Mouse (Mus musculus) forebrain, embryonic 16.5 days (tissue): ENCODE data around the gene Olfr263. TPM values are rescaled to one million over a fixed set of nuclear protein-coding genes. Genes with fewer than 3 reads are reported as not detected.
A peak's percentile ranks its signal among the peaks of the same experiment; 100 is the strongest.
"Not testable (repeated sequence)": the region's sequence is repeated elsewhere in the genome, so short reads cannot be mapped to it uniquely, and the experiment has no call there.

Experiments used
- ATAC-seq: fragments of 200-750 bp; cut with Nextera tagmentation; 2 replicates; pipeline ENCODE4 v1.8.0; 2017; ENCODE audit warnings: mild to moderate bottlenecking, moderate library complexity
- H3K27ac ChIP-seq: fragments of 300-500 bp; sonication (generic); 2 replicates; pipeline ENCODE4 v1.5.1; 2014; ENCODE audit warnings: low read length, control low read depth
- H3K27me3 ChIP-seq: fragments of 300-500 bp; sonication (generic); replicated peaks from 2 replicates; pipeline ENCODE4 v1.6.1; 2014; ENCODE audit warnings: low read length; ENCODE audit not compliant: control insufficient read depth, insufficient read depth
- H3K36me3 ChIP-seq: fragments of 300-500 bp; sonication (generic); 2 replicates; pipeline ENCODE4 v1.6.1; 2014; ENCODE audit not compliant: control insufficient read depth, insufficient read depth
- H3K4me1 ChIP-seq: fragments of 300-500 bp; sonication (generic); replicated peaks from 2 replicates; pipeline ENCODE4 v1.6.1; 2014; ENCODE audit warnings: low read length; ENCODE audit not compliant: control insufficient read depth, insufficient read depth
- H3K4me2 ChIP-seq: fragments of 300-500 bp; sonication (generic); 2 replicates; pipeline ENCODE4 v1.6.1; 2014; ENCODE audit warnings: mild to moderate bottlenecking, low read length, control low read depth
- H3K4me3 ChIP-seq: fragments of 300-500 bp; sonication (generic); replicated peaks from 2 replicates; pipeline ENCODE4 v1.5.1; 2014; ENCODE audit warnings: mild to moderate bottlenecking, low read length, control low read depth
- H3K9ac ChIP-seq: fragments of 300-500 bp; sonication (generic); replicated peaks from 2 replicates; pipeline ENCODE4 v1.6.1; 2014; ENCODE audit warnings: low read depth, low read length, control low read depth
- H3K9me3 ChIP-seq: fragments of 300-500 bp; sonication (generic); 2 replicates; pipeline ENCODE4 v1.6.1; 2016; ENCODE audit warnings: low read length; ENCODE audit not compliant: control insufficient read depth
- WGBS: fragments of 180-500 bp; shearing (Covaris S2); extraction: QIAGEN DNeasy Blood & Tissue Kit; methylation state at CpG from one replicate; pipeline ENCODE4 v1.1.7; 2014; 5-methylcytosine and 5-hydroxymethylcytosine counted together
- polyA plus RNA-seq: library from polyadenylated mRNA; unstranded; fragments of >200 nt; fragmentation: Nextera tagmentation; extraction: Ambion mirVana; gene quantifications from 2 replicates; pipeline ENCODE4 v1.2.1, GENCODE M21; 2015

Gene Olfr263
- not detected in 2 replicates for polyA plus RNA-seq

DNA sequence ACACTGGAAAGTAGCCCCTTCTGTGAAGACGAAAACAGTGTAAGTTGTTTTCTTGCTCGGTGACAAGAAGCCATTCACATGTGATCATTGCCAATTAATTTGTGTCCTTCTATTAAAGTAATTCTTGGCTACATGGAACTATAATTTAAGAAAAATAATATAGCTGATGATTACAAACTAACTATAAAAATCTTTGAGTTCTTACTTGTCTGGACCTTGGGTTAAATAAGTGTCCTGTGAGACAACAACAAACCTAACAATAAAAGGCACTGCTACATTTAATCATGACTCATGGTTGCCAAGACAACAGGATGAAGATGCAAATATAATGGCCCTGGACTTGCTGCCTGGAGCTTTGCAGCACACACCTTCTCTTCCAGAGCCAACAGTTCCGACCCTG is at the start of gene Olfr263:
Gene Olfr263 (plus strand): TSS at position 301 of the 400 bp plus-strand sequence.
- not testable (repeated sequence) for H3K9me3 ChIP-seq, H3K4me3 ChIP-seq, H3K4me2 ChIP-seq, H3K36me3 ChIP-seq, H3K27me3 ChIP-seq, H3K4me1 ChIP-seq, H3K9ac ChIP-seq, H3K27ac ChIP-seq, ATAC-seq
- 67% methylated on average over 3 of the region's 3 CpGs for WGBS

DNA sequence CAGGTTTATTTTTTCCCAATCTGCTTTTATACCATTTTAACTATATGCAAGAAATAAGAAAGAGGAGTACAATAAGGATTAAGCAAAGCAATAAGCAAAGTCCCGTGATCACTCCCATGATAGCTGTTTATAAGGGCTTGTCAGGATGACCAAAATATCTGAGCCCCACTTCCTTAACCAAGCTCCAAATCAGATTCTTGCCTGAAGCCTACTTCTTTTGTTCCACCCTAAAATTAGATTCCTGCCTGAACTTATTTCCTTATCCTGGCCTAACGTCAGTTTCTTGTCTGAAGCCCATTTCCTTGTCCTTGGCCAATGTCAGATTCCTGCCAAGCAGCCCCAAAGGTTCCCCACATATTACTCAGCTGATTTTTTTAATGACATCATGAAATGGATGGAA is 46.8 kb upstream of the Olfr263 start:
- Histone ChIP-seq H3K27ac (no peak overlapping the region), H3K4me3 (no peak overlapping the region), H3K9ac (no peak overlapping the region), H3K36me3 (no peaks in the 10 kb centered on the region), H3K9me3 (no peaks in the 10 kb centered on the region; the same call in 1 of the 2 replicates), H3K27me3 (no peaks in the 10 kb centered on the region), H3K4me1 (no peaks in the 10 kb centered on the region), H3K4me2 (no peak overlapping the region)
- 70% methylated on average over 2 of the region's 2 CpGs for WGBS
- no peak for ATAC-seq

DNA sequence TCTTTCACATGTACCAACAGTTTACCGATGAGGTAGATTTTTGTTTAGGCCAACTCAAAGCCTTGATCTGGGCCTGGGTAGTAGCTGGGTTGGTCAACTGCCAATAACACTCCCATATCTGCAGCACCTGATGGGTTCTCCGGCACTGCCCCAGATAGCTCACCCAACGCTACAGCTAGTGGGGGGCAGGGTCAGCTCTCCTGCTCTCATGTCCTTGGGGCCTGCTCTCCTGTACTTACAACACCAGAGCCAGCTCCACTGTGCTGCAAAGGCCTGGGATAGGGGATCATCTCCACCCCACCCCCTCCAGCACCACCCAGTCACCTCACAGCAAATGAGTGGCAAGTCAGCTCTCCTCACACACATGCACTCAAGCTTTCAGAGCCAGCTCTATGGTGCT is 19.7 kb upstream of the Olfr263 start:
- Histone ChIP-seq H3K27ac (no peak overlapping the region), H3K9ac (no peak overlapping the region), H3K4me3 (no peak overlapping the region), H3K4me2 (no peak overlapping the region), H3K4me1 (no peaks in the 10 kb centered on the region), H3K36me3 (no peaks in the 10 kb centered on the region), H3K27me3 (no peaks in the 10 kb centered on the region), H3K9me3 (no peaks in the 10 kb centered on the region)
- ATAC-seq: no peak
- WGBS: 95% methylated on average over 3 of the region's 3 CpGs

DNA sequence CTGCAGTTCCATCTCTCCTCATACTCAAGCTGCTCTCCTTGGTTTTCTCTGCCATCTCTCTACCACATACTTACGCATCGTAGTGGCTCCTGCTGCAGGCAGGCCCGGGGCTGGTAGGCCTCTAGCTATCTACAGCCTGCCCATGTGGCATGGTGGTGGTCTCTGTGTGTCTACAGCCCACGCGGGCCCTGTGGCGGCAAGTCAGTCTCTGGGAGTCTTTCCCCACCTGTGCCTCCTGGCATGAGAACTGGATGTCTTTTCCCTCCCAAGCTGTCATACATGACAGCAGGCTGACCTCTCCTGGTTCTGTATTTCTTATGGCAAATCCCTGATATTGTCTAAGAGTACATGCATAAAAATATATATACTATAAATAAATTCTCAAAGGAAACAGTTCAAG is 19.0 kb upstream of the Olfr263 start:
- WGBS: 95% methylated on average over 6 of the region's 6 CpGs
- no peaks in the 10 kb centered on the region for H3K36me3 ChIP-seq
- H3K9ac ChIP-seq: no peak overlapping the region
- H3K4me3 ChIP-seq: no peak overlapping the region
- H3K27ac ChIP-seq: no peak overlapping the region
- no peak for ATAC-seq
- H3K4me2 ChIP-seq: no peak overlapping the region
- no peaks in the 10 kb centered on the region for H3K9me3 ChIP-seq
- H3K4me1 ChIP-seq: no peaks in the 10 kb centered on the region
- no peaks in the 10 kb centered on the region for H3K27me3 ChIP-seq

DNA sequence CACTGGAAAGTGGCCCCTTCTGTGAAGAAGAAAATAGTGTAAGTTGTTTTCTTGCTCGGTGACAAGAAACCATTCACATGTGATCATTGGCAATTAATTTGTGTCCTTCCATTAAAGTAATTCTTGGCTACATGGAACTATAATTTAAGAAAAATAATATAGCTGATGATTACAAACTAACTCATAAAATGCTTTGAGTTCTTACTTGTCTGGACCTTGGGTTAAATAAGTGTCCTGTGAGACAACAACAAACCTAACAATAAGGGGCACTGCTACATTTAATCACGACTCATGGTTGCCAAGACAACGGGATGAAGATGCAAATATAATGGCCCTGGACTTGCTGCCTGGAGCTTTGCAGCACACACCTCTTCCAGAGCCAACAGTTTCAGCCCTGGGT is 18.3 kb upstream of the Olfr263 start, which contains the start of gene Olfr1369-ps1:
Gene Olfr1369-ps1 (plus strand): TSS at position 301 of the 400 bp plus-strand sequence.
- not testable (repeated sequence) for H3K4me2 ChIP-seq, H3K36me3 ChIP-seq, ATAC-seq, H3K9me3 ChIP-seq, H3K27ac ChIP-seq, H3K4me3 ChIP-seq, H3K27me3 ChIP-seq, H3K4me1 ChIP-seq, H3K9ac ChIP-seq
- 59% methylated on average over 3 of the region's 3 CpGs for WGBS

- no peaks in the 10 kb centered on the region for H3K27me3 ChIP-seq
- no peaks in the 10 kb centered on the region for H3K36me3 ChIP-seq
- H3K9me3 ChIP-seq: no peaks in the 10 kb centered on the region
- H3K4me1 ChIP-seq: no peaks in the 10 kb centered on the region
- no peak overlapping the region for H3K4me3 ChIP-seq
- no peak overlapping the region for H3K27ac ChIP-seq
- no peak for ATAC-seq
- H3K9ac ChIP-seq: no peak overlapping the region
- H3K4me2 ChIP-seq: no peak overlapping the region
- 92% methylated on average over 4 of the region's 4 CpGs for whole genome bisulfite sequencing
Measured at GRCm38 (mm10) chr13:21114121-21114520, 15.3 kb upstream of the Olfr263 start.

GRCm38 (mm10) chr13:21142421-21142820 is 13.0 kb downstream of the Olfr263 start:
- H3K36me3 ChIP-seq: no peaks in the 10 kb centered on the region
- H3K4me3 ChIP-seq: no peak overlapping the region
- H3K27ac ChIP-seq: no peak overlapping the region
- ATAC-seq: no peak
- H3K4me1 ChIP-seq: no peaks in the 10 kb centered on the region
- H3K9ac ChIP-seq: no peak overlapping the region
- H3K9me3 ChIP-seq: no peaks in the 10 kb centered on the region
- H3K27me3 ChIP-seq: no peaks in the 10 kb centered on the region
- 50% methylated on average over 8 of the region's 8 CpGs for WGBS
- H3K4me2 ChIP-seq: no peak overlapping the region

GRCm38 (mm10) chr13:21145767-21146166 is 16.3 kb downstream of the Olfr263 start, which contains the start of gene Olfr1368:
TSS of gene Olfr1368 (minus strand) at chr13:21145867.
- ATAC-seq: no peak
- H3K36me3 ChIP-seq: no peaks in the 10 kb centered on the region
- no peaks in the 10 kb centered on the region for H3K4me1 ChIP-seq
- no peak within 1 kb of the TSS for H3K9ac ChIP-seq
- H3K27ac ChIP-seq: no peak within 1 kb of the TSS
- no peak within 1 kb of the TSS for H3K4me3 ChIP-seq
- H3K9me3 ChIP-seq: no peaks in the 10 kb centered on the region
- no peak within 1 kb of the TSS for H3K4me2 ChIP-seq
- H3K27me3 ChIP-seq: no peaks in the 10 kb centered on the region
- 74% methylated on average over 4 of the region's 4 CpGs for WGBS

DNA sequence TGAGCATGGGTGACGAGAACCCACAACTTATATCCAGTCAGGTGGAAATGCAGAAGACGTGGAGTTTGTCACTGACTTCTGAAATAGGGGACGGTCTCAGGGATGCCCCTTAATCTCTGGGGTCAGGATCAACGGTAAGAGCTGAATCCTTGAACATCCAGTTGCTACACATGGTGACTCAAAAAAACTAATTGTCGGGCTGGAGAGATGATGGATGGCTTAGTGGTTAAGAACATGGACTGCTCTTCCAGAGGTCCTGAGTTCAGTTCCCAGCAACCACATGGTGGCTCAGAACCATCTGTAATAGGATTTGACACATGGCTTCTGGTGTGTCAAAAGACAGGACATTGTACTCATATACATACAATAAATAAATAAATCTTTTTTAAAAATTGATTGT is 26.4 kb downstream of the Olfr263 start:
- peaks cover 7% of the 10 kb centered on the region for H3K4me1 ChIP-seq
- no peak overlapping the region for H3K9ac ChIP-seq
- H3K9me3 ChIP-seq: no peaks in the 10 kb centered on the region
- 87% methylated on average over 5 of the region's 5 CpGs for WGBS
- H3K27ac ChIP-seq: no peak overlapping the region
- no peaks in the 10 kb centered on the region for H3K36me3 ChIP-seq
- no peak overlapping the region for H3K4me3 ChIP-seq
- ATAC-seq: no peak
- H3K27me3 ChIP-seq: 0 out of 2 replicates have a peak, but pooled peaks cover 2% of the 10 kb centered on the region
- H3K4me2 ChIP-seq: no peak overlapping the region

- WGBS: 5% methylated on average over 9 of the region's 9 CpGs
- no peaks in the 10 kb centered on the region for H3K36me3 ChIP-seq
- H3K4me3 ChIP-seq: no peak overlapping the region
Measured at GRCm38 (mm10) chr13:21158071-21158470, 28.6 kb downstream of the Olfr263 start.

More at GRCm38 (mm10) chr13:21158071-21158470, 28.6 kb downstream of the Olfr263 start:
- Histone ChIP-seq H3K27ac (no peak overlapping the region), H3K9me3 (no peaks in the 10 kb centered on the region), H3K9ac (no peak overlapping the region), H3K4me2 (peak overlapping the region; percentile 2; the same call in 1 of the 2 replicates), H3K27me3 (0 out of 2 replicates have a peak, but pooled peaks cover 2% of the 10 kb centered on the region), H3K4me1 (peaks cover 12% of the 10 kb centered on the region)
- no peak for ATAC-seq
